Comparison of ENCODE assay signal across 8 mouse cellular contexts in genomic region chr5:137629906-137630545, GRCm38 (mm10). TPM values are rescaled to one million over a fixed set of nuclear protein-coding genes. Genes with fewer than 3 reads are reported as not detected.
DNase-seq lines count a peak whose midpoint lies in the region; ATAC-seq and TF ChIP-seq lines count a peak whose summit lies in the region.

No protein-coding gene starts in this region.

- peaks cover 24% of the 10 kb centered on the region for H3K36me3 ChIP-seq in C2C12 (ENCODE audit: control insufficient read depth, insufficient read depth)
- peaks cover 39% of the 10 kb centered on the region for H3K36me3 ChIP-seq in hindbrain, embryonic 10.5 days
- H3K36me3 ChIP-seq in limb, embryonic 15.5 days = peaks cover 11% of the 10 kb centered on the region
- peaks cover 13% of the 10 kb centered on the region for H3K36me3 ChIP-seq in myocyte (ENCODE audit: control insufficient read depth, insufficient read depth)

- no peak for ATAC-seq in limb, embryonic 15.5 days (ENCODE audit: insufficient number of reproducible peaks, low FRiP score, low TSS enrichment, low read depth)

- peak overlapping the region; percentile 55 for H3ac ChIP-seq in C2C12 (ENCODE audit: control insufficient read depth, insufficient read length, low read depth)
- H3ac ChIP-seq in myocyte (ENCODE audit: control insufficient read depth, insufficient read length) = peak overlapping the region; percentile 21

- peak overlapping the region; percentile 97 for H3K27ac ChIP-seq in hindbrain, embryonic 10.5 days
- H3K27ac ChIP-seq in limb, embryonic 15.5 days = peak overlapping the region; percentile 91

- no peak for TF ChIP-seq CTCF in C2C12 (IDR thresholded peaks at IDR 0.05; ENCODE audit: control insufficient read depth, insufficient read depth, insufficient read length)

- TF ChIP-seq POLR2A in myocyte (IDR thresholded peaks at IDR 0.05; ENCODE audit: insufficient read length, low read depth) = no peak

- H3K27me3 ChIP-seq in C2C12 (ENCODE audit: control insufficient read depth, insufficient read depth, insufficient read length) = no peaks in the 10 kb centered on the region
- no peaks in the 10 kb centered on the region for H3K27me3 ChIP-seq in hindbrain, embryonic 10.5 days (ENCODE audit: insufficient read depth, poor library complexity, severe bottlenecking)
- no peaks in the 10 kb centered on the region for H3K27me3 ChIP-seq in limb, embryonic 15.5 days
- H3K27me3 ChIP-seq in myocyte (ENCODE audit: control insufficient read depth, insufficient read depth, insufficient read length) = no peaks in the 10 kb centered on the region

- H3K9ac ChIP-seq in limb, embryonic 15.5 days = peak overlapping the region; percentile 79; the same call in 1 of the 2 replicates

- H3K4me2 ChIP-seq in limb, embryonic 15.5 days = peak overlapping the region; percentile 88
- peak overlapping the region; percentile 99 for H3K4me2 ChIP-seq in myocyte (ENCODE audit: low read depth)

- 24% methylated on average over 6 of the region's 6 CpGs for WGBS in hindbrain, embryonic 10.5 days
- WGBS in limb, embryonic 15.5 days = 14% methylated on average over 6 of the region's 6 CpGs

- peak; percentile 91 for DNase-seq in ES-CJ7 (ENCODE audit: low read depth, low spot score)
- no peak for DNase-seq in hindbrain, embryonic 10.5 days (ENCODE audit: low spot score)
- DNase-seq in gastrocnemius, adult 18-20 months (ENCODE audit: low spot score) = no peak
- no peak for DNase-seq in layer of hippocampus, adult 9-11 months
- no peak for DNase-seq in right cerebral cortex, adult 2 months (ENCODE audit: low spot score in 2 of 2)

- H3K9me3 ChIP-seq in hindbrain, embryonic 10.5 days = no peaks in the 10 kb centered on the region
- H3K9me3 ChIP-seq in limb, embryonic 15.5 days = no peaks in the 10 kb centered on the region

- H3K79me3 ChIP-seq in C2C12 (ENCODE audit: low read depth) = peaks cover 37% of the 10 kb centered on the region

- H3K79me2 ChIP-seq in C2C12 (ENCODE audit: control insufficient read depth, insufficient read depth) (peaks cover 51% of the 10 kb centered on the region), myocyte (ENCODE audit: control insufficient read depth, insufficient read depth) (peaks cover 37% of the 10 kb centered on the region)

- H3K4me3 ChIP-seq in C2C12 (ENCODE audit: insufficient read depth, poor library complexity, severe bottlenecking) = peak overlapping the region; percentile 96
- peak overlapping the region; percentile 92 for H3K4me3 ChIP-seq in hindbrain, embryonic 10.5 days
- peak overlapping the region; percentile 98 for H3K4me3 ChIP-seq in limb, embryonic 15.5 days
- peak overlapping the region; percentile 82 for H3K4me3 ChIP-seq in myocyte

- H3K4me1 ChIP-seq in hindbrain, embryonic 10.5 days (replicated peaks) = peaks cover 63% of the 10 kb centered on the region
- H3K4me1 ChIP-seq in limb, embryonic 15.5 days = peaks cover 44% of the 10 kb centered on the region

TF ChIP-seq in C2C12, 6 proteins besides CTCF, POLR2A, EP300 and RAD21:
- TF ChIP-seq MYOG (IDR thresholded peaks at IDR 0.05; ENCODE audit: control insufficient read depth, extremely low read depth, insufficient read length) = no peak
- no peak for TF ChIP-seq FOSL1 (IDR thresholded peaks at IDR 0.05; ENCODE audit: insufficient read depth, low read length, poor library complexity, severe bottlenecking)
- TF ChIP-seq MYOD1 (IDR thresholded peaks at IDR 0.05; ENCODE audit: control insufficient read depth, insufficient read length, low read depth) = no peak
- TF ChIP-seq USF1 (IDR thresholded peaks at IDR 0.05; ENCODE audit: low read depth) = no peak
- TF ChIP-seq CEBPB (IDR thresholded peaks at IDR 0.05; ENCODE audit: low read depth) = no peak
- no peak for TF ChIP-seq MAX (IDR thresholded peaks at IDR 0.05)

TF ChIP-seq in myocyte, 11 proteins besides CTCF, POLR2A, EP300 and RAD21:
- TF ChIP-seq TCF3 (IDR thresholded peaks at IDR 0.05; ENCODE audit: insufficient read length, low read depth) = no peak
- TF ChIP-seq MYOD1 (IDR thresholded peaks at IDR 0.05; ENCODE audit: control insufficient read depth in 1 of 3, insufficient read length in 2 of 3, low read depth in 2 of 3) = peak in 2 of 3 experiments; percentile 23 to 55
- no peak for TF ChIP-seq E2F4 (IDR thresholded peaks at IDR 0.05; ENCODE audit: insufficient read depth)
- peak in 1 of 3 experiments; percentile 47 for TF ChIP-seq MYOG (IDR thresholded peaks at IDR 0.05; ENCODE audit: control insufficient read depth in 1 of 3, insufficient read depth in 1 of 3, insufficient read length in 2 of 3, low read depth in 2 of 3)
- peak; percentile 10 for TF ChIP-seq POLR2AphosphoS2 (IDR thresholded peaks at IDR 0.05; ENCODE audit: insufficient read length, low read depth)

RNA-seq across cellular contexts. Expression of gene Gm20605, which starts 1.1 kb away (rescaled TPM):
- 5.0 TPM for polyA plus RNA-seq in C2C12 (2012; fragmentation: generic; extraction: Trizol)
- polyA plus RNA-seq in hindbrain, embryonic 10.5 days (2016; fragmentation: Nextera tagmentation; extraction: Ambion mirVana) = 14.1 and 14.9 TPM in 2 replicates
- polyA plus RNA-seq in limb, embryonic 15.5 days (2015; fragmentation: Nextera tagmentation; extraction: Ambion mirVana) = 8.0 and 8.5 TPM in 2 replicates
- 3.3 TPM for polyA plus RNA-seq in myocyte (2012; fragmentation: generic; extraction: Trizol)
- total RNA-seq in gastrocnemius, adult 18-20 months (2021) = 1 to 10 TPM; 1.0 to 2.2 TPM

RNA-seq across cellular contexts. Expression of gene Lrch4, which starts 1.1 kb away (rescaled TPM):
- polyA plus RNA-seq in C2C12 (2012; fragmentation: generic; extraction: Trizol) = 27.5 TPM
- 35.3 and 39.7 TPM in 2 replicates for polyA plus RNA-seq in hindbrain, embryonic 10.5 days (2016; fragmentation: Nextera tagmentation; extraction: Ambion mirVana)
- polyA plus RNA-seq in limb, embryonic 15.5 days (2015; fragmentation: Nextera tagmentation; extraction: Ambion mirVana) = 32.8 and 34.1 TPM in 2 replicates
- polyA plus RNA-seq in myocyte (2012; fragmentation: generic; extraction: Trizol) = 29.1 TPM
- total RNA-seq in gastrocnemius, adult 18-20 months (2021) = 10 to 100 TPM; 15.0 to 18.0 TPM

RNA-seq across cellular contexts. Expression of gene Fbxo24, which starts 1.2 kb away (rescaled TPM):
- polyA plus RNA-seq in C2C12 (2012; fragmentation: generic; extraction: Trizol) (0.29 TPM), myocyte (2012; fragmentation: generic; extraction: Trizol) (0.72 TPM)
- 0.30 TPM in 2 replicates for polyA plus RNA-seq in hindbrain, embryonic 10.5 days (2016; fragmentation: Nextera tagmentation; extraction: Ambion mirVana)
- 0.09 TPM in 1 of 2 replicates, not detected in the other for polyA plus RNA-seq in limb, embryonic 15.5 days (2015; fragmentation: Nextera tagmentation; extraction: Ambion mirVana)
- under 1 TPM in 1 of 2 experiments, not detected in 1; 0.21 TPM for total RNA-seq in gastrocnemius, adult 18-20 months (2021)

RNA-seq across cellular contexts. Expression of gene Sap25, which starts 11.1 kb away (rescaled TPM):
- 4.4 TPM for polyA plus RNA-seq in C2C12 (2012; fragmentation: generic; extraction: Trizol)
- polyA plus RNA-seq in hindbrain, embryonic 10.5 days (2016; fragmentation: Nextera tagmentation; extraction: Ambion mirVana) = 7.1 and 7.8 TPM in 2 replicates
- polyA plus RNA-seq in limb, embryonic 15.5 days (2015; fragmentation: Nextera tagmentation; extraction: Ambion mirVana) = 4.8 and 6.0 TPM in 2 replicates
- polyA plus RNA-seq in myocyte (2012; fragmentation: generic; extraction: Trizol) = 4.6 TPM
- 1 to 10 TPM; 2.6 to 3.0 TPM for total RNA-seq in gastrocnemius, adult 18-20 months (2021)

RNA-seq across cellular contexts. Expression of gene Irs3, which starts 15.5 kb away (rescaled TPM):
- polyA plus RNA-seq in C2C12 (2012; fragmentation: generic; extraction: Trizol) = 0.05 TPM
- 0.42 and 0.67 TPM in 2 replicates for polyA plus RNA-seq in hindbrain, embryonic 10.5 days (2016; fragmentation: Nextera tagmentation; extraction: Ambion mirVana)
- 0.19 and 0.38 TPM in 2 replicates for polyA plus RNA-seq in limb, embryonic 15.5 days (2015; fragmentation: Nextera tagmentation; extraction: Ambion mirVana)
- 0.04 TPM for polyA plus RNA-seq in myocyte (2012; fragmentation: generic; extraction: Trizol)
- total RNA-seq in gastrocnemius, adult 18-20 months (2021) = under 1 TPM; 0.59 to 0.90 TPM
